Mouse (Mus musculus) limb, embryonic 11.5 days (tissue): ENCODE data around the gene Nfix. TPM values are rescaled to one million over a fixed set of nuclear protein-coding genes. Genes with fewer than 3 reads are reported as not detected.

ENCODE experiments used
- ATAC-seq: fragments of 200-750 bp; cut with Nextera tagmentation; 2 replicates; pipeline ENCODE4 v1.8.0; 2017; ENCODE audit warnings: low read depth; ENCODE audit not compliant: insufficient number of reproducible peaks, low FRiP score, low TSS enrichment
- DNase-seq: peaks from one replicate; pipeline ENCODE4 v3.0.0-alpha.2; 2015; ENCODE audit warnings: low spot score
- H3K27ac ChIP-seq: fragments of 300-500 bp; sonication (generic); replicated peaks from 2 replicates; pipeline ENCODE4 v1.5.1; 2014; ENCODE audit warnings: low read depth, mild to moderate bottlenecking, low read length
- H3K27me3 ChIP-seq: fragments of 300-500 bp; sonication (generic); 2 replicates; pipeline ENCODE4 v1.6.1; 2014; ENCODE audit warnings: mild to moderate bottlenecking, low read length, mixed read lengths; ENCODE audit not compliant: control insufficient read depth, insufficient read depth
- H3K36me3 ChIP-seq: fragments of 300-500 bp; sonication (generic); 2 replicates; pipeline ENCODE4 v1.6.1; 2014; ENCODE audit warnings: mild to moderate bottlenecking, low read length, moderate library complexity, mixed read lengths; ENCODE audit not compliant: control insufficient read depth, insufficient read depth
- H3K4me1 ChIP-seq: fragments of 300-500 bp; sonication (generic); 2 replicates; pipeline ENCODE4 v1.6.1; 2014; ENCODE audit warnings: low read length, mixed read lengths; ENCODE audit not compliant: control insufficient read depth, insufficient read depth
- H3K4me2 ChIP-seq: fragments of 300-500 bp; sonication (generic); 2 replicates; pipeline ENCODE4 v1.6.1; 2014; ENCODE audit warnings: low read depth, mild to moderate bottlenecking, moderate library complexity; ENCODE audit not compliant: severe bottlenecking
- H3K4me3 ChIP-seq: fragments of 300-500 bp; sonication (generic); 2 replicates; pipeline ENCODE4 v1.5.1; 2014; ENCODE audit warnings: low read depth, low read length
- H3K9ac ChIP-seq: fragments of 300-500 bp; sonication (generic); 2 replicates; pipeline ENCODE4 v1.6.1; 2014; ENCODE audit warnings: mild to moderate bottlenecking, low read length
- H3K9me3 ChIP-seq: fragments of 300-500 bp; sonication (generic); 2 replicates; pipeline ENCODE4 v1.6.1; 2016; ENCODE audit warnings: low read length; ENCODE audit not compliant: control insufficient read depth
- WGBS: fragments of 180-500 bp; shearing (Covaris S2); extraction: QIAGEN DNeasy Blood & Tissue Kit; methylation state at CpG from one replicate; pipeline ENCODE4 v1.1.7; 2014; 5-methylcytosine and 5-hydroxymethylcytosine counted together
- polyA plus RNA-seq: library from polyadenylated mRNA; unstranded; fragments of >200 nt; fragmentation: Nextera tagmentation; extraction: Ambion mirVana; gene quantifications from 2 replicates; pipeline ENCODE4 v1.2.1, GENCODE M21; 2014

Nfix gene
- polyA plus RNA-seq, 1 experiment from 2014 or later: 4.6 TPM

- H3K9ac ChIP-seq: peak overlapping the region; percentile 4; the same call in 1 of the 2 replicates
- peaks cover 12% of the 10 kb centered on the region for H3K27me3 ChIP-seq
- no peaks in the 10 kb centered on the region for H3K9me3 ChIP-seq
- DNase-seq: no peak
- WGBS: 40% methylated on average over 4 of the region's 4 CpGs
- H3K27ac ChIP-seq: peak overlapping the region; percentile 78
- no peak overlapping the region for H3K4me3 ChIP-seq
- H3K4me1 ChIP-seq: peaks cover 66% of the 10 kb centered on the region
- H3K36me3 ChIP-seq: no peaks in the 10 kb centered on the region
- no peak for ATAC-seq
- no peak overlapping the region for H3K4me2 ChIP-seq
These were observed 86.8 kb downstream of the Nfix start for GRCm38 (mm10) chr8:84713381-84713780.

- DNase-seq: no peak
- no peaks in the 10 kb centered on the region for H3K36me3 ChIP-seq
- ATAC-seq: no peak
- H3K9me3 ChIP-seq: no peaks in the 10 kb centered on the region
- no peak overlapping the region for H3K4me2 ChIP-seq
- peaks cover 72% of the 10 kb centered on the region for H3K4me1 ChIP-seq
- H3K9ac ChIP-seq: 0 out of 2 replicates have a peak overlapping the region, but pooled peaks have one; percentile 5
- peaks cover 18% of the 10 kb centered on the region for H3K27me3 ChIP-seq
- 15% methylated on average over 3 of the region's 3 CpGs for WGBS
- no peak overlapping the region for H3K4me3 ChIP-seq
- H3K27ac ChIP-seq: peak overlapping the region; percentile 86
These were observed 87.4 kb downstream of the Nfix start for GRCm38 (mm10) chr8:84712759-84713120.

- peak; percentile 79 for ATAC-seq
- Histone ChIP-seq H3K27ac (peak overlapping the region; percentile 86), H3K4me3 (no peak overlapping the region), H3K9me3 (no peaks in the 10 kb centered on the region), H3K27me3 (peaks cover 24% of the 10 kb centered on the region), H3K4me1 (peaks cover 74% of the 10 kb centered on the region), H3K36me3 (no peaks in the 10 kb centered on the region), H3K9ac (peak overlapping the region; percentile 60), H3K4me2 (peak overlapping the region; percentile 10; the same call in 1 of the 2 replicates)
- peak; percentile 80 for DNase-seq
- WGBS: 12% methylated on average over 11 of the region's 11 CpGs
These were observed 88.0 kb downstream of the Nfix start for GRCm38 (mm10) chr8:84711933-84712758.

GRCm38 (mm10) chr8:84711312-84711711, 88.8 kb downstream of the Nfix start:
- DNase-seq (no peak), ATAC-seq (no peak)
- Histone ChIP-seq H3K9ac (peak overlapping the region; percentile 60), H3K4me2 (no peak overlapping the region; the same call in 1 of the 2 replicates), H3K9me3 (no peaks in the 10 kb centered on the region), H3K27me3 (peaks cover 31% of the 10 kb centered on the region), H3K4me1 (peaks cover 76% of the 10 kb centered on the region), H3K36me3 (no peaks in the 10 kb centered on the region), H3K4me3 (no peak overlapping the region), H3K27ac (peak overlapping the region; percentile 86)
- WGBS: 51% methylated on average over 3 of the region's 3 CpGs

GRCm38 (mm10) chr8:84709931-84710330, 90.2 kb downstream of the Nfix start:
- H3K9me3 ChIP-seq: no peaks in the 10 kb centered on the region
- 98% methylated on average over 1 of the region's 1 CpGs for WGBS
- H3K36me3 ChIP-seq: no peaks in the 10 kb centered on the region
- no peak for DNase-seq
- H3K27ac ChIP-seq: no peak overlapping the region
- peaks cover 39% of the 10 kb centered on the region for H3K27me3 ChIP-seq
- no peak overlapping the region for H3K4me2 ChIP-seq
- H3K4me1 ChIP-seq: peaks cover 76% of the 10 kb centered on the region
- H3K4me3 ChIP-seq: no peak overlapping the region
- no peak for ATAC-seq
- no peak overlapping the region for H3K9ac ChIP-seq

- Histone ChIP-seq H3K4me1 (peaks cover 72% of the 10 kb centered on the region), H3K27me3 (peaks cover 46% of the 10 kb centered on the region), H3K36me3 (no peaks in the 10 kb centered on the region), H3K4me3 (no peak overlapping the region), H3K9me3 (no peaks in the 10 kb centered on the region), H3K4me2 (no peak overlapping the region; the same call in 1 of the 2 replicates), H3K27ac (no peak overlapping the region), H3K9ac (no peak overlapping the region; the same call in 1 of the 2 replicates)
- 11% methylated on average over 12 of the region's 12 CpGs for WGBS
- DNase-seq: peak; percentile 95
- ATAC-seq: peak; percentile 59
These were observed 91.2 kb downstream of the Nfix start for GRCm38 (mm10) chr8:84708774-84709475.

GRCm38 (mm10) chr8:84708071-84708541, 92.0 kb downstream of the Nfix start:
- Histone ChIP-seq H3K4me3 (peak overlapping the region; percentile 16; the same call in 1 of the 2 replicates), H3K27me3 (peaks cover 50% of the 10 kb centered on the region), H3K27ac (no peak overlapping the region; the same call in 1 of the 2 replicates), H3K4me2 (peak overlapping the region; percentile 38), H3K9ac (no peak overlapping the region; the same call in 1 of the 2 replicates), H3K9me3 (no peaks in the 10 kb centered on the region), H3K36me3 (no peaks in the 10 kb centered on the region), H3K4me1 (peaks cover 68% of the 10 kb centered on the region)
- DNase-seq (no peak), ATAC-seq (no peak)
- whole genome bisulfite sequencing: 2% methylated on average over 15 of the region's 15 CpGs

- Histone ChIP-seq H3K27me3 (peaks cover 57% of the 10 kb centered on the region), H3K36me3 (no peaks in the 10 kb centered on the region), H3K4me3 (peak overlapping the region; percentile 16), H3K9ac (peak overlapping the region; percentile 48), H3K4me1 (peaks cover 64% of the 10 kb centered on the region), H3K4me2 (peak overlapping the region; percentile 38), H3K9me3 (no peaks in the 10 kb centered on the region), H3K27ac (no peak overlapping the region)
- DNase-seq: peak; percentile 58
- no peak for ATAC-seq
- WGBS: under 1% methylated on average over 22 of the region's 22 CpGs
These were observed 92.8 kb downstream of the Nfix start for GRCm38 (mm10) chr8:84707267-84707883.
